Mouse (Mus musculus) embryo, embryonic 11.5 days (tissue): ENCODE data around the gene Tbc1d8b.

Source experiments
- DNase-seq: peaks from one replicate; pipeline ENCODE4 v3.0.0-alpha.2; 2012; ENCODE audit warnings: low read depth, low spot score

Gene Tbc1d8b

DNA sequence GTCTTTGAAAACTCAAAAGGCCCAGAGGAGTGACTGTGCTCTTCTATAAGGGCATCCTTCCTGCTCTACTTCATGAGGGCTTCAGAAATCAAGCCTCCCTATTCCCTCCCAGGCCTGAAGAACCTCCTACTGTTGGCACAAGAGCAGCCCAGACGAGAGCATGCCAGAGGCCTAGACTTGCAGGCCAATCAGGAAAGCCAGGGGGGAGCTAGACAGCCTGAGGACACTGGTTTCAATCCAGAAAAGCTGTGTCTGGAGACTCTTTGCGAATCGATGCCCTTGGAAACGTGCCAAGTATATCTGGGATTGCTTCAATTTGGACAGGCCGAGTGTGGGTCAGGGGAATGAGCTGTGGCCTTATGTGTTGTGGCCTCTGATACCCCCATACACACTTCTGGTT is 94.6 kb downstream of the Tbc1d8b start:
- no peak for DNase-seq

DNA sequence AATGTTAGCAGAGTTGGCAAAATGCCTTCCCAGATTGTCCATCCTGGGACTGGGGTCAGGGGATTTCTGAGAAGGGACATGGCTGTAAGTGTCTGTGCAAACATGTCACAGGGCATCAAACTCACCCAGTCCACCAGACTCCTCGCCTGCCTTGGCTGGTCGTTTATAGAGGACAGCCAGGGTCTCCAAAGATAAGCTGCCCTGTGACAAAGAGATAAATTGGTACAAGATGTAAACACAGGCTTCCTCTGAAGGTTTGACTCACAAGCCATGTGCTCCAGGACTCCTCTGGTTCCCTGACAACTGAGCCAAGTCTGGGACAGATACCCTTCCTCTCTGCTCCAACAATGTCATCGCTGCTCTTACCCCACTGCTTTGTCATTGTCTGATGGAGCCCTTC is 96.2 kb downstream of the Tbc1d8b start:
- DNase-seq: no peak

DNA sequence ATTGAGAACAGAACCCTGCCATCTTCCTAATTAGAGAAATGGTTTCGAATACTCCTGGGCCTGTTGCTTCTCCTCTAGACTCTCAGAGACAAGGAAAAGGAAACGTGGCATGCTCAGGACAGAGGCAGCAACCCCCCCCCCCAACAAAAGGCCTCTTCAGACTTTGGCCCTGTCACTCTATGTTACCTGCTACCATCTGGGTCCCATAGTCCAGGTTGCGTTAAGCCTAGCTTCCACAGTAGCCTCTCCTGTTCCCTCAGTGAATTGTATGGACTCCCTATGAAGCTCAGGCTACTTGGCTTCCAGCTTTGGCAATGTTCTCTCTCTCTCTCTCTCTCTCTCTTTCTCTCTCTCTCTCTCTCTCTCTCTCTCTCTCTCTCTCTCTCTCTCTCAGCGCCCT is 96.8 kb downstream of the Tbc1d8b start:
- DNase-seq: no peak

GRCm38 (mm10) chrX:139782278-139783044 is 97.7 kb downstream of the Tbc1d8b start, which contains the start of gene Ripply1:
TSS of gene Ripply1 (minus strand) at chrX:139782353.
- no peak for DNase-seq

GRCm38 (mm10) chrX:139783045-139783422 is 98.2 kb downstream of the Tbc1d8b start:
- DNase-seq: no peak

DNA sequence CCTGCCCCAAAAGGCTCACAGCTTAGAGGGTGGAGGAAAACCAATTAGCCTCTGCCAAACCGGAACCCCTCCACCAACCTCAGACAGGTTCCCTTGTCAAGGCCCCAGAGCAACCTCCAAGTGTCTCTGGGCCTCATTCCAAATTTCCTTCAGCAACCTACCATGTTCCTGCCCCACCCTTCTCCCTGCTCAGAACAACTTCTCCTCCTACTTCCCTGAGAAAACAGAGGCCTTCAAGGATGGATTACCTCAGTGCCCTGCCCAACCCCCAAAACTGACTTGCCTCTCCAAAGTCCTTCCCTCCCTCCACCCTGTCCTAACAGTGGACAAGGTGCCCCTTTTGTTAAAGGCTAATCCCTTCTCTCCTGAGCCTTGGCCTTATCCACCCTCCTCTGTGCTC is 101.0 kb downstream of the Tbc1d8b start:
- no peak for DNase-seq

DNA sequence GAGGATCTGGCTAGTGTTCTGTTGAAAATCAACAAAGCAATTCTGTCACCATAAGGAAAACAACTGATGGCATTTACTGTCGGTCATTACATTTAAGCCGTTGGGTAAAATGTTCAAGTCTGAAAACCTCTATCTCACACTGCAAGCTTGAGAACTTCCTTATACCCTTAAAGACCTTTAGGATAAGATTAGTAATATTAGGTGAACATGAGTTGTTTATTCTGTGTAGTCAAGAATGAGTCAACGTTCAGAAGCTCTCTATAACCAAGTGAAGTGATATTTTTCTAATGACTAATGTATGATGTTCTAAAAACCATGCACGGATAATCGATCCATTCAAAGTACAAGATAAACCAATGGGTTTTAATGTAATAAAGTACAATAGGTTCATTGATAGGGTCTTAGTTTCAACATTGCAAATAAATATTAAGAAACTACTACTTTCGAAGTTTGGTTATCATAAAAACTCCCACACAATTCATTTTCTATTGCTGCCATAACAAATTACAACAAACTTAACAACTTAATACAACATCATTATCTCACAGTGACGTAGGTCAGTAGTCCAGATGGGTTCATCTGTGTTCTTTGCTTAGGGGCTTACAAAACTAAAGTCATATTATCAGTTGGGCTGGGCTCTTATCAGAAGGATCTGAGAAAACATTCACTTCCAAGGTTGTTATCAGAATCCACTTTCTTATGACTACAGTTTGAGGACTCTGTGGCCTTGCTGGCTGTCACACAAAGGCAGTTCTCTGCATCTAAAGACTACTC is 109.5 kb downstream of the Tbc1d8b start:
- no peak for DNase-seq

DNA sequence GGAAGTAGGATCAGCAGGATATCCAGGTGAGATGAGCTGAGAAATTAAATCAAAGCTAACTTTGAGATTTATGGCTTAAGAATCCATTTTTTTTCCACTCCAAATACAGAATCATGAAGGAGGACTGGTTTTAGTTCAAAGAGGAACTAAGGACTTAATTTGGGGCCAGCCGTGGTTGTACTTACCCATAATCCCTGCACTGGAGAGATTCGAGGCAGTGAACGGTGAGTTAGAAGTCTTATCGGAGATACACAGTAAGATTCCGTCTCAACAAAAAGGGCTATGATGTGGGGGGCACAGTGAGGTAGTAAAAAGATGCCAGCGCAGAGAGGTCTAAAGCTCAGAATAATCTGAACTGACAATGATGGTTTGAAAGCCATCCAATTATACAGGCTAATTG is 111.2 kb downstream of the Tbc1d8b start:
- DNase-seq: no peak

DNA sequence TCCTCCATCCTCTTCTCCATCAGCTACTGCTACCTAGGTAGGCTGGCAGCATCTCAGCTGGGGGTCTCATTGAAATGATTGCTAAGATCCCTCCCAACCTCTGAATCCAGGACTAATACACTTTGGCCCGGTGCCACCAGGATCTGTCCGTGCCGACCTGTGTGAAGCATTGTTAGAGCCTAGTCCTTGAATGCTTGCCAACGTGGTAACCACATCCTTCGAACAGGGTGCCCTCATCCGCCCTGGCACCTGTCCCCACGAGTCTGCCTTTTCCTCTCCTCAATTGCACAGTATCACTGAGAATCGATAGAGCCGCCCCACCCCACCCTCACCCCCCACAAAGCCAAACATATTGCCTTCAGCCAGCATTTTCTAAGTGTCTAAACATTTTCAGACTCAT is 113.1 kb downstream of the Tbc1d8b start:
- no peak for DNase-seq

DNA sequence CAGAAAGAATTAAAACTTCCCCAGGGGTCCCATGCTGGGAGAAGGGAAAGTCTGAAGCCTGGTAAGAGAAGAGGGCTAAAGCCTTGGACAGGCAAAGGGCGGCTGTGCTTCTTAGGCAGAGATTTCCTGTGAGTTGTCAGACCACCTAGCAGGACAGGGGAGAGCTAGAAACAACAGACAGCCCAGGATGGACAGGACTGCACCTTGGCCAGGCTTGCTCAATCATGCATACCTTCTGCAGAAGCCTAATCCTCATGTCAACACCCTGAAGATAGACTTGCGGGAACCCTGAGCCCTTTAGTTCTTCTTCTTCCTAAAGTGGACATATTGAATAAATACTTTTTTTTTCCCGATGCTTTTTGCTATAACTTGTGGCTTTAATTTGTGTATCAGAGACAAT is 115.2 kb downstream of the Tbc1d8b start:
- no peak for DNase-seq

DNA sequence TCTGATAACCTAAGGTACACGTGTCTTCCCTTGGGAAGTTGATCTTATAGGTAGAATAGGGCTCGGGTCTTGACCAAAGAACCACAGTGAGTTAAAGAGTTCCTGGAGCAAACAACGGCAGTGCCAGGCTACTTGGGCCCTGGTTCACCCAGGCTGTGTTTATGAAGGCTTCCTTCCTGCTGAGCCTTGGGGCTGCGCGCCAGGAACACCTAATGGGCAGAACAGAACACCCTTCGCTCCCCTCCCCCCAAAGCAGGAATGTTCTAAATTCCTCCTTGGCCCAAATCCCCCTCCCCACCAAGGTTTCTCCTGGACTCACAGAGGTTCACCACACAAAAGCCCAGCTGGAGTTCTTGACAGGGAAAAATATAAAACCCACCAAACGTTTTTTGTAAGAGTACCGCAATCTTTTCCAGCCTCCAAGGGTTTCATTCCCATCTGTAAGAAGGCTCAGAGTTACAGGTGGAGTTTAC is 115.6 kb downstream of the Tbc1d8b start, which contains the start of gene Cldn2:
Gene Cldn2 (plus strand): TSS at position 423 of the 473 bp plus-strand sequence.
- no peak for DNase-seq
